Mouse (Mus musculus): ENCODE measurements around the gene Shmt2. TPM values are rescaled to one million over a fixed set of nuclear protein-coding genes. Genes with fewer than 3 reads are reported as not detected.

Gene Shmt2
- polyA plus RNA-seq (2012; rRNA removed): 133 and 139 TPM in 2 replicates

DNA sequence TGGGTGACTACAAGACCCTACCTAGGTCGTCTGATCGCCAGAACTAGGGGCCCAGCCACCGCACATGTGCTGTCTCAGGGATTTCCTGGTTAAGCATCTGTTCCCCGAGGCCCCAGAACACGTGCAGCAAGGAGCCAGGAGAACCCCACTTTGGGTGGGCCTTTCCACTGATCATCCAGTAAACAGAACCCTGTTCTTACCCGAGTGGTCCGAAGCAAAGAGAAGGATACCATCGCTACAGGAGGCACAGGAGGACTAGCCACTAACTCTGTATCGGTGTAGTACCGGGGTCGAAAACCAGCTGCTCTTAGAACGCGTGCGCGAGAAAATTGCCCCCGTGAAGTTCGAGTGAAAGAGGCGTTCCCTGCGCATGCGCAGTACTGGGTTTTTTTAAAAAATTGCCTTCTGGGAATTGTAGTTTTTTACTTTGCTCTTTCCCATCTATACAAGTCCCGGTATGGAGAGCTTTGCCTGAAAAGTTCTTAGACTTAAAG is at the start of gene Shmt2:
Gene Shmt2, minus strand, starts transcription at position 357 of the 494 bp plus-strand sequence.

GRCm38 (mm10) chr10:127534036-127534928 is 12.0 kb upstream of the Shmt2 start, which contains the start of gene Nxph4:
Gene Nxph4 (minus strand): TSS chr10:127534559.

DNA sequence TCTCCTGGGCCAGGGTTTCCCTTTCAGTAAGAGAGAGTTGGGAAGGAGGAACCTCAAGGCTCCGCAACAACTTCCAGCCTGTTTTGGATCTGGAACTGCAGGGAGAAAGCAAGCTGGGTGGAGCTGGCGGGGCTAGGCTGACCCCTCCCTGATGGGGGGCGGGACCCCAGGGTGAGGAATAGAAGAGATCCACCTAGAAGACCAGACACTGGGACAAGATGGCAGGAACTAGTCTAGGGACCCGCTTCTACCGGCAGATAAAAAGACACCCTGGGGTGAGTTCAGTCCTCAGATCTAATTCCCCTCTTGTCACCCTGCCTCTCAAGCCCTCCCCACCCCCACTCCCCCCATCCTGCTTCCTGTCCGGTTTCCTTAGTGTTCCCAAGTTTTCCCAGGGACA is 7.5 kb downstream of the Shmt2 start, which contains the start of gene Ndufa4l2:
Gene Ndufa4l2, plus strand, starts transcription at position 204 of the 400 bp plus-strand sequence.

DNA sequence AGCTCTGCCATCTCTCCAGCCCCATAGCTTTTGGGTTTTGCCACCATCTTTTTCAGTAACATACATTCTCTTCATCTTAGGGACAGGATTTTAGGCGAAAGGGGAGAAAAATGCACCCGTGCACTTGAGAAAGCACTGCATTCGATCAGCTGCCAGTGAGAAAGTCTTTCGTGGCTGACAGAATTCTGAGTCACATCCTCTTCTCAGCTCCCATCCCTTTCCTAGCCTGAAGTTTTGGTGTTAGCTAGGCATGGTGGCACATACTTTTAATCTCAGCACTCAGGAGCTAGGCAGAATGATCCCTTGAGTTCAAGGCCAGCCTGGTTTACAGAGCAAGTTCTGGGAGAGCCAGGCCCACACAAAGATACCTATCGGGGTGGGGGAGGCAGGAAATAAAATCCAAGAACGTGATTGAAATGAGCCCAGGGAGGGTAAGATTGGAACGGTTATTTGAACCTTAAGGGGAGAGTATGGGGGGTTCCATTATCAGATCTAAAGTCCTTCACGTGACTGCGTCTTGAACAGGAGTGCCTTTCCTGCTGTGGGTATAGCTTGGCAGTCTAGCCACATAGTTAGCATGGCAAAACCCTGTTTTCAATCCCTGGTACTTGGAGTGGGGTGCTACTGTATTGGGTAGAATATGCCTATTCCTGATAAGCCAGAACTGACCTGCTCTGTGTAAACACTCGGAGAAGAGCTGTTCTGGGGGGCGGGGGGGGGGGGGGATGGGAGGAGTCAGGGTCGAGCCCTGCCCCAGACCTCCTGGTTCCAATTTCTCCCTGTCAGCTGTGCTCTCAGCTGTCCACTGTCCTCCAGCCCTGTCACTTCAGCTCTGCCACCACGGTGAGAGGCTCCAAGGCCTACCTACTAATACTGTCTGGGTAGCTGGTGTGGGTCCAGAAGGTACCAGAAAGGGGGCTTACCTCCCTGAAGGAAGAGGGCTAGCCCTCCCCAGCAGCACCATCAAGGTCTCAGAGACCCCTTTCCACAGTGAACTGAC is 21.1 kb downstream of the Shmt2 start, which contains the start of gene Stac3:
Gene Stac3, plus strand, starts transcription at position 793 of the 1,000 bp plus-strand sequence.

Other genes starting within 250 kb of the Shmt2 start
- 51.3 and 61.2 TPM in 2 replicates for gene Mbd6, start 233.4 kb downstream of the Shmt2 start, polyA plus RNA-seq (2012; rRNA removed)
- gene Mars, start 210.7 kb downstream of the Shmt2 start, polyA plus RNA-seq (2012; rRNA removed): 78.4 and 101 TPM in 2 replicates
- 6.0 and 7.4 TPM in 2 replicates for gene Arhgap9, start 200.5 kb downstream of the Shmt2 start, polyA plus RNA-seq (2012; rRNA removed)
- gene Gli1, start 180.5 kb downstream of the Shmt2 start, polyA plus RNA-seq (2012; rRNA removed): 51.0 and 51.6 TPM in 2 replicates
- gene Inhbe, start 168.0 kb downstream of the Shmt2 start, polyA plus RNA-seq (2012; rRNA removed): not detected in 2 replicates
- 0.07 TPM in 1 of 2 replicates, not detected in the other for gene Inhbc, start 152.0 kb downstream of the Shmt2 start, polyA plus RNA-seq (2012; rRNA removed)
- gene R3hdm2, start 142.1 kb downstream of the Shmt2 start, polyA plus RNA-seq (2012; rRNA removed): 128 and 138 TPM in 2 replicates
- gene Stac3, start 20.8 kb downstream of the Shmt2 start, polyA plus RNA-seq (2012; rRNA removed): 2.7 and 3.1 TPM in 2 replicates
- 23.2 and 29.9 TPM in 2 replicates for gene Ndufa4l2, start 7.5 kb downstream of the Shmt2 start, polyA plus RNA-seq (2012; rRNA removed)
- gene Nxph4, start 12.1 kb upstream of the Shmt2 start, polyA plus RNA-seq (2012; rRNA removed): 0.11 and 0.40 TPM in 2 replicates
- 289 and 317 TPM in 2 replicates for gene Lrp1, start 98.7 kb upstream of the Shmt2 start, polyA plus RNA-seq (2012; rRNA removed)
- gene Stat6, start 120.5 kb upstream of the Shmt2 start, polyA plus RNA-seq (2012; rRNA removed): 75.6 and 87.4 TPM in 2 replicates
- 3.8 and 4.5 TPM in 2 replicates for gene Nemp1, start 144.5 kb upstream of the Shmt2 start, polyA plus RNA-seq (2012; rRNA removed)
- 70.9 and 87.8 TPM in 2 replicates for gene Nab2, start 146.1 kb upstream of the Shmt2 start, polyA plus RNA-seq (2012; rRNA removed)
- 1.5 and 1.8 TPM in 2 replicates for gene Myo1a, start 182.7 kb upstream of the Shmt2 start, polyA plus RNA-seq (2012; rRNA removed)
- gene Tac2, start 202.0 kb upstream of the Shmt2 start, polyA plus RNA-seq (2012; rRNA removed): 1.1 TPM in 1 of 2 replicates, not detected in the other
- gene Zbtb39, start 217.1 kb upstream of the Shmt2 start, polyA plus RNA-seq (2012; rRNA removed): 10.2 and 12.5 TPM in 2 replicates
- 6.9 and 7.2 TPM in 2 replicates for gene Gpr182, start 229.3 kb upstream of the Shmt2 start, polyA plus RNA-seq (2012; rRNA removed)
- gene Rdh1, start 237.3 kb upstream of the Shmt2 start, polyA plus RNA-seq (2012; rRNA removed): 0.27 and 0.28 TPM in 2 replicates
- 0.84 and 1.1 TPM in 2 replicates for gene Rdh16f1, start 237.3 kb upstream of the Shmt2 start, polyA plus RNA-seq (2012; rRNA removed)

All from ovary, adult 2 months (tissue).